Mouse (Mus musculus): Measurements from ENCODE around the gene Tnfsf9.

GRCm38 (mm10) chr17:57139708-57140107 is 34.6 kb downstream of the Tnfsf9 start:
- TF ChIP-seq CTCF (IDR thresholded peaks at IDR 0.05; ENCODE audit: extremely low read depth, insufficient read depth, insufficient read length, insufficient replicate concordance) (no peak), POLR2A (IDR thresholded peaks at IDR 0.05; ENCODE audit: low read depth, low read length) (no peak)
